Mouse (Mus musculus) olfactory bulb, adult 2 months (tissue): ENCODE measurements around the gene Tulp1.

Source experiments
- CTCF ChIP-seq: fragments of 200-500 bp; IDR thresholded peaks from 2 replicates; pipeline ENCODE4 v1.5.1; 2012; ENCODE audit warnings: low read depth, mild to moderate bottlenecking, low read length, moderate library complexity; ENCODE audit not compliant: insufficient read depth
- POLR2A ChIP-seq: fragments of 200-500 bp; IDR thresholded peaks from 2 replicates; pipeline ENCODE4 v1.6.1; 2012; ENCODE audit warnings: mild to moderate bottlenecking, low read depth, low read length, moderate library complexity; ENCODE audit not compliant: insufficient read depth

DNA sequence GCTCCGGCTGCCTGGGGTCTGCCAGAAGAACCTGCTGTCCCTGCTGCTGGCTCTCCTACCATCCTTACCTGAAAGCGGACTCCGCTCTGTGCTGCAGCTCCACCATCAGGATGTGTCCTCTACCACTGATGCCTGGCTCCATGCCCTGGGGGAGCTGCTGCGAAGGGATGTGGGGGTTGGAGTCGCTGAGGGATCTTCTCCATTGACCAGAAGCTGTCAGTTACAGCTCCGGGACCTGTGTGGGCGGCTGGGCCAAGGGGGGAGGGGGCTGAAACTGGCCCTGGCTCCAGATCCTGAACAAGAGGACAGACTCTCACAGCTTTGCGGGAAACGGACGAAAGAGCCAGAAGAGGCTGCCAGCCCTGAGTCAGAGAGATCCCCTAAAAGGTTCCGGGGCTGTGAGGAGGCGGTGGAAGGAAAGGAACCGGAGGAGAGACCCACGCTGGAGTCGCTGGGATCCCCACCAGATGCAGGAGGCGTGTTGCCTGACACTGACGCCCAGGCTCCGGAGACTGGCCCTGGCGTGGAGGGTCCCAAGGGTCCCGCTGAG is 49.3 kb downstream of the Tulp1 start:
- TF ChIP-seq CTCF (no peak), POLR2A (no peak)
